Mouse (Mus musculus): ENCODE results near the gene Tmem94.

GRCm38 (mm10) chr11:115764698-115765097, 535 bp upstream of the Tmem94 start:
- TF ChIP-seq CTCF (IDR thresholded peaks at IDR 0.05; ENCODE audit: control insufficient read depth, insufficient read depth, insufficient read length) (no peak), USF1 (IDR thresholded peaks at IDR 0.05; ENCODE audit: low read depth) (no peak)
